Comparison of ENCODE assay signal across 9 mouse cellular contexts in genomic region chr1:62725032-62725678, GRCm38 (mm10). TPM values are rescaled to one million over a fixed set of nuclear protein-coding genes. Genes with fewer than 3 reads are reported as not detected.
DNase-seq lines count a peak whose midpoint lies in the region; ATAC-seq and TF ChIP-seq lines count a peak whose summit lies in the region.
"Had no signal": no experiment of that assay in that cellular context is flagged by ENCODE, and none has a peak within 500 bp of the region (broad histone marks: within the 10 kb centered on the region; RNA-seq: fewer than 3 reads in every experiment).

No protein-coding gene starts in this region.

- H3K4me1 ChIP-seq in heart, embryonic 11.5 days (ENCODE audit: control insufficient read depth, insufficient read depth, low read length), result peaks cover 30% of the 10 kb centered on the region
- H3K4me1 ChIP-seq in neural tube, embryonic 14.5 days (ENCODE audit: control insufficient read depth, insufficient read depth, low read length), result no peaks in the 10 kb centered on the region
- H3K4me1 ChIP-seq in neural tube, embryonic 15.5 days, result peaks cover 16% of the 10 kb centered on the region
- peaks cover 14% of the 10 kb centered on the region for H3K4me1 ChIP-seq in lung, embryonic 14.5 days (ENCODE audit: insufficient read depth)
- H3K4me1 ChIP-seq in cerebellum, adult 2 months (ENCODE audit: control insufficient read depth, insufficient read depth, low read length), result no peaks in the 10 kb centered on the region; the same call in 1 of the 2 replicates

- no peaks in the 10 kb centered on the region for H3K27me3 ChIP-seq in heart, embryonic 11.5 days (ENCODE audit: control insufficient read depth, insufficient read depth, low read length)
- no peaks in the 10 kb centered on the region for H3K27me3 ChIP-seq in neural tube, embryonic 14.5 days (ENCODE audit: control insufficient read depth, insufficient read depth, low read length)
- H3K27me3 ChIP-seq in neural tube, embryonic 15.5 days (replicated peaks), result no peaks in the 10 kb centered on the region
- H3K27me3 ChIP-seq in lung, embryonic 14.5 days (ENCODE audit: insufficient read depth, low read length), result no peaks in the 10 kb centered on the region
- no peaks in the 10 kb centered on the region for H3K27me3 ChIP-seq in cerebellum, adult 2 months (ENCODE audit: control insufficient read depth, insufficient read depth, low read length)

- H3K4me2 ChIP-seq in heart, embryonic 11.5 days, result no peak overlapping the region
- no peak overlapping the region for H3K4me2 ChIP-seq in neural tube, embryonic 14.5 days (ENCODE audit: low read depth, low read length)
- H3K4me2 ChIP-seq in neural tube, embryonic 15.5 days, result no peak overlapping the region
- no peak overlapping the region for H3K4me2 ChIP-seq in lung, embryonic 14.5 days

- no peak overlapping the region for H3K4me3 ChIP-seq in heart, embryonic 11.5 days (ENCODE audit: low read depth, low read length)
- no peak overlapping the region for H3K4me3 ChIP-seq in neural tube, embryonic 14.5 days (ENCODE audit: low read depth, low read length)
- H3K4me3 ChIP-seq in neural tube, embryonic 15.5 days (replicated peaks), result no peak overlapping the region
- no peak overlapping the region for H3K4me3 ChIP-seq in lung, embryonic 14.5 days (ENCODE audit: low read depth, low read length)
- no peak overlapping the region for H3K4me3 ChIP-seq in cerebellum, adult 2 months (replicated peaks; ENCODE audit: insufficient read depth, low read depth, low read length)
- H3K4me3 ChIP-seq: midbrain, embryonic 10.5 days had no signal

- H3K27ac ChIP-seq in heart, embryonic 11.5 days (ENCODE audit: low read depth, low read length), result peak overlapping the region; percentile 29; the same call in 1 of the 2 replicates
- peak overlapping the region; percentile 34; the same call in 1 of the 2 replicates for H3K27ac ChIP-seq in neural tube, embryonic 14.5 days (ENCODE audit: low read depth, low read length)
- H3K27ac ChIP-seq in neural tube, embryonic 15.5 days (replicated peaks), result no peak overlapping the region
- H3K27ac ChIP-seq in lung, embryonic 14.5 days (ENCODE audit: low read depth), result no peak overlapping the region
- no peak overlapping the region for H3K27ac ChIP-seq in cerebellum, adult 2 months (ENCODE audit: insufficient read depth, low read length)
- H3K27ac ChIP-seq: midbrain, embryonic 10.5 days had no signal

- no peak for ATAC-seq in heart, embryonic 11.5 days (replicated peaks; ENCODE audit: insufficient number of reproducible peaks, low FRiP score, low TSS enrichment)
- no peak for ATAC-seq in neural tube, embryonic 14.5 days (ENCODE audit: low read depth)
- ATAC-seq in neural tube, embryonic 15.5 days (ENCODE audit: low FRiP score), result no peak
- ATAC-seq in lung, embryonic 14.5 days (ENCODE audit: insufficient read depth), result no peak

- H3K9me3 ChIP-seq in heart, embryonic 11.5 days (replicated peaks; ENCODE audit: control insufficient read depth, low read length), result no peaks in the 10 kb centered on the region
- no peaks in the 10 kb centered on the region for H3K9me3 ChIP-seq in neural tube, embryonic 14.5 days (ENCODE audit: control insufficient read depth, low read length)
- no peaks in the 10 kb centered on the region for H3K9me3 ChIP-seq in neural tube, embryonic 15.5 days (replicated peaks)
- peaks cover 4% of the 10 kb centered on the region; the same call in 1 of the 2 replicates for H3K9me3 ChIP-seq in lung, embryonic 14.5 days (ENCODE audit: low read depth, low read length)

- H3K36me3 ChIP-seq in heart, embryonic 11.5 days (ENCODE audit: control insufficient read depth, insufficient read depth, low read length), result no peaks in the 10 kb centered on the region
- no peaks in the 10 kb centered on the region for H3K36me3 ChIP-seq in neural tube, embryonic 14.5 days (ENCODE audit: control insufficient read depth, insufficient read depth, low read length)
- H3K36me3 ChIP-seq in neural tube, embryonic 15.5 days, result no peaks in the 10 kb centered on the region
- H3K36me3 ChIP-seq in lung, embryonic 14.5 days (ENCODE audit: insufficient read depth), result 0 out of 2 replicates have a peak, but pooled peaks cover 3% of the 10 kb centered on the region

- DNase-seq in heart, postnatal 4 days, result no peak
- DNase-seq in lung, embryonic 14.5 days, result peak; percentile 63
- no peak for DNase-seq in cerebellum, adult 2 months
- DNase-seq in right cerebral cortex, postnatal 14 days, result no peak
- DNase-seq in natural killer cell, adult 2 months (ENCODE audit: low spot score in 2 of 2), result no peak

- H3K9ac ChIP-seq in heart, embryonic 11.5 days (ENCODE audit: low read depth, low read length), result no peak overlapping the region
- no peak overlapping the region for H3K9ac ChIP-seq in neural tube, embryonic 14.5 days (replicated peaks; ENCODE audit: low read depth, low read length)
- H3K9ac ChIP-seq in neural tube, embryonic 15.5 days (replicated peaks), result no peak overlapping the region
- no peak overlapping the region for H3K9ac ChIP-seq in lung, embryonic 14.5 days

- TF ChIP-seq CTCF in lung, embryonic 14.5 days (IDR thresholded peaks at IDR 0.05; ENCODE audit: low read depth), result no peak
- no peak for TF ChIP-seq CTCF in cerebellum, adult 2 months (IDR thresholded peaks at IDR 0.05; ENCODE audit: borderline replicate concordance, insufficient read depth, low read depth, low read length)

- WGBS in heart, embryonic 11.5 days (ENCODE audit: insufficient replicate concordance), result 77% methylated on average over 10 of the region's 10 CpGs
- WGBS in neural tube, embryonic 14.5 days, result 75% methylated on average over 10 of the region's 10 CpGs
- whole genome bisulfite sequencing in neural tube, embryonic 15.5 days, result 76% methylated on average over 10 of the region's 10 CpGs
- 53% methylated on average over 10 of the region's 10 CpGs for WGBS in lung, embryonic 14.5 days
- 94% methylated on average over 10 of the region's 10 CpGs for WGBS in cerebellum, adult 2 months

- TF ChIP-seq POLR2A in cerebellum, adult 2 months (IDR thresholded peaks at IDR 0.05; ENCODE audit: borderline replicate concordance, insufficient read depth, low read length), result no peak

RNA-seq across cellular contexts. Expression of gene Nrp2, which starts 22.1 kb away (rescaled TPM):
- 5.5 and 5.8 TPM in 2 replicates for polyA plus RNA-seq in heart, embryonic 11.5 days (2014; fragmentation: Nextera tagmentation; extraction: Ambion mirVana)
- 10 to 100 TPM; 44.7 to 50.9 TPM for total RNA-seq in heart, postnatal 4 days (2021)
- 35.8 and 39.4 TPM in 2 replicates for polyA plus RNA-seq in neural tube, embryonic 14.5 days (2014; fragmentation: Nextera tagmentation; extraction: Ambion mirVana)
- polyA plus RNA-seq in neural tube, embryonic 15.5 days (2015; fragmentation: Nextera tagmentation; extraction: Ambion mirVana), result 33.4 and 35.6 TPM in 2 replicates
- 9.9 and 10.8 TPM in 2 replicates for polyA plus RNA-seq in lung, embryonic 14.5 days (2014; fragmentation: Nextera tagmentation; extraction: Ambion mirVana)
- polyA plus RNA-seq in cerebellum, adult 2 months (2012; rRNA removed), result 8.5 and 9.1 TPM in 2 replicates

Comparison
In these comparisons a context has a peak if more than half of its experiments do, and no peak if none do; other contexts are left out.
1. H3K27ac ChIP-seq: peak in heart, embryonic 11.5 days (single experiment) and neural tube, embryonic 14.5 days (single experiment); none in neural tube, embryonic 15.5 days (single experiment), lung, embryonic 14.5 days (single experiment) and cerebellum, adult 2 months (single experiment).